Mouse (Mus musculus): ENCODE measurements around the gene Edaradd. TPM values are rescaled to one million over a fixed set of nuclear protein-coding genes. Genes with fewer than 3 reads are reported as not detected.

Edaradd gene
- under 1 TPM; 0.20 to 0.82 TPM for polyA plus RNA-seq (2017; shearing (Covaris generic))

GRCm38 (mm10) chr13:12519955-12520584 is at the start of gene Edaradd:
Gene Edaradd (minus strand): TSS chr13:12520438.

GRCm38 (mm10) chr13:12565621-12566390 is 45.6 kb upstream of the Edaradd start, which contains the start of gene Ero1lb:
Gene Ero1lb (plus strand): TSS chr13:12565874.

GRCm38 (mm10) chr13:12464844-12465243 is 55.4 kb downstream of the Edaradd start, which contains the start of gene Lgals8:
Gene Lgals8 (minus strand): TSS chr13:12464944.

Other genes with a start within 250 kb of the Edaradd start
- 10 to 100 TPM in 1 of 2 experiments, 1 to 10 TPM in 1; 1.7 to 19.8 TPM for gene Actn2, start 179.7 kb downstream of the Edaradd start, polyA plus RNA-seq (2017; shearing (Covaris generic))
- gene Heatr1, start 125.4 kb downstream of the Edaradd start, polyA plus RNA-seq (2017; shearing (Covaris generic)), result 10 to 100 TPM; 33.0 to 33.6 TPM
- 10 to 100 TPM; 57.6 to 75.9 TPM for gene Lgals8, start 55.5 kb downstream of the Edaradd start, polyA plus RNA-seq (2017; shearing (Covaris generic))
- gene Ero1lb, start 45.4 kb upstream of the Edaradd start, polyA plus RNA-seq (2017; shearing (Covaris generic)), result 10 to 100 TPM in 1 of 2 experiments, 1 to 10 TPM in 1; 7.4 to 10.2 TPM